Mouse (Mus musculus): ENCODE measurements around the gene Hsd11b1. TPM values are rescaled to one million over a fixed set of nuclear protein-coding genes. Genes with fewer than 3 reads are reported as not detected.

Gene Hsd11b1
- total and polyA plus RNA-seq, 3 experiments = 2.0 to 6.3 (median 5.7) TPM

DNA sequence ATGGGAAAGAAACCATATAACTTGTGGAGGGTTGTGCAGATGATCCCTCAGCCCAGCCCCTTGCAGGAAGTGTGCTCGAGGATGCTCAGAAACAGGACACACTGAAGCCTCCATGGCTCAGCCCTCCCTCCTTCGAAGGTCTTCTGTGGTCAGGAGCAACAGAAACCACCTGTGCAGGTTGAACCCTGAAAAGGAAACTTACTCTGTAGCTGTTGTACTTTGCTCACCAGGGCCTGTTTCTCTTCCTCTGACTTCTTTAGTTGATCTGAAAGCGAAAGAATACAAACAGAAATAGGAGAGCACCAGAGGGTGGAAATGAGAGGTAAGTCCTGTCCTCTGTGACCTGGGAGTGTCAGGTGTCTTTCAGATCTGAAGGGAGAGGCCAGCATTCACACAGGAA lies 82.8 kb downstream of the Hsd11b1 start:
- Histone ChIP-seq H3K9ac (ENCODE audit: insufficient read depth, low read depth) (no peak overlapping the region), H3K4me1 (ENCODE audit: control insufficient read depth in 1 of 2, insufficient read depth in 2 of 2) (peaks cover 20 to 72% of the 10 kb centered on the region in 2 experiments), H3K36me3 (replicated peaks in 1 of 2; ENCODE audit: control insufficient read depth in 1 of 2, insufficient read depth in 1 of 2, low read length in 1 of 2) (peaks cover 58 to 85% of the 10 kb centered on the region in 2 experiments), H3K4me3 (replicated peaks in 1 of 3; ENCODE audit: low read depth in 2 of 3, low read length in 2 of 3, poor library complexity in 1 of 3) (no peak overlapping the region), H3K27ac (ENCODE audit: insufficient read depth, low read depth) (peak overlapping the region; percentile 55), H3K27me3 (replicated peaks) (no peaks in the 10 kb centered on the region), H3K79me2 (replicated peaks; ENCODE audit: control insufficient read depth, extremely low read depth, insufficient read depth, poor library complexity, severe bottlenecking) (0 out of 2 replicates have a peak, but pooled peaks cover 4% of the 10 kb centered on the region), H3K4me2 (ENCODE audit: insufficient read depth, low read depth, poor library complexity, severe bottlenecking) (no peak overlapping the region; the same call in 1 of the 2 replicates), H3K9me3 (replicated peaks; ENCODE audit: low read length) (no peaks in the 10 kb centered on the region)
- in situ Hi-C loops (cut with MboI; ENCODE audit: low pct_ligation_motif_present, low pct_unique_long_range_greater_than_20kb, low sequenced_read_pairs) (no loop called here), dilution Hi-C loops (cut with MboI; ENCODE audit: extremely low pct_ligation_motif_present, extremely low pct_unique_long_range_greater_than_20kb, low sequenced_read_pairs) (no loop called here)
- no peak for DNase-seq (ENCODE audit: extremely low read depth)
- TF ChIP-seq POLR2A (IDR thresholded peaks at IDR 0.05; ENCODE audit: low read depth, low read length) (peak; percentile 15; the same call in 1 of the 2 replicates), MEF2A (IDR thresholded peaks at IDR 0.05; ENCODE audit: borderline replicate concordance, low read depth, low read length) (peak; percentile 66; the same call in 1 of the 2 replicates), TCF12 (IDR thresholded peaks at IDR 0.05; ENCODE audit: low read depth, low read length) (peak; percentile 79), EP300 (IDR thresholded peaks at IDR 0.05; ENCODE audit: low read length) (peak; percentile 68), SIN3A (IDR thresholded peaks at IDR 0.05; ENCODE audit: low read length) (peak; percentile 49; the same call in 1 of the 2 replicates), SMC3 (IDR thresholded peaks at IDR 0.05; ENCODE audit: low read depth, low read length) (no peak), IRF4 (IDR thresholded peaks at IDR 0.05; ENCODE audit: low read depth, low read length) (peak; percentile 82), HCFC1 (IDR thresholded peaks at IDR 0.05; ENCODE audit: low read depth, low read length) (no peak), BHLHE40 (IDR thresholded peaks at IDR 0.05; ENCODE audit: low read depth, low read length) (0 out of 2 replicates have a peak, but pooled peaks have one; percentile 18), ETS1 (conservative IDR thresholded peaks at IDR 0.05; ENCODE audit: low read depth, low read length) (peak; percentile 36; the same call in 1 of the 2 replicates)

DNA sequence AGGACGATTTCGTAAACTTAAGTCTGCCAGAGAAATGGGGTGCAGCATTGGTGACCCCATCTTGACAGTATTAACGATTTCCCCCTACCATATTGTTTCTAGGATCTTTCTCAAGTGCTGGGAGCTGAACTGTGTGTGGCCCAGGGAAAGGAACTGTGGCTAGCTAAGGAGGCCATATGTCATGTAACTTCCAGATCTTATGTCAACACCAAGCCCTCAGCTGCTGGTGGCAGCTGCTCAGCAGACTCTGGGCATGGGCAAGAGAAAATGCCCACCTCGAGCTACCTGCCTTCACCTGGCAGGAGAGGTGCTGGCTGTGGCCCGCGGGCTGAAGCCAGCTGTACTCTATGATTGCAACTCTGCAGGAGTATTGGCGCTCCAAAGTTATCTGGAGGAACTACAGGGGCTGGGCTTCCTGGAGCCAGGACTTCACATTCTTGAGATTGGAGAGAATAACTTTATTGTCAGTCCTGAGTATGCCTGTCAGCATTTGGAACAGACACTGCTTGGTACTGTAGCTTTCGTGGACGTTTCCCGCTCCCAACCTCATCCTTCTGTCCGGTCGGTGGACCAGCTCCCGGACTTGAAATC lies 89.6 kb downstream of the Hsd11b1 start:
- Histone ChIP-seq H3K27me3 (replicated peaks) (no peaks in the 10 kb centered on the region), H3K9ac (ENCODE audit: insufficient read depth, low read depth) (peak overlapping the region; percentile 89), H3K4me1 (ENCODE audit: control insufficient read depth in 1 of 2, insufficient read depth in 2 of 2) (peaks cover 7 to 58% of the 10 kb centered on the region in 2 experiments), H3K27ac (ENCODE audit: insufficient read depth, low read depth) (peak overlapping the region; percentile 12; the same call in 1 of the 2 replicates), H3K79me2 (replicated peaks; ENCODE audit: control insufficient read depth, extremely low read depth, insufficient read depth, poor library complexity, severe bottlenecking) (peaks cover 17% of the 10 kb centered on the region; the same call in 1 of the 2 replicates), H3K9me3 (replicated peaks; ENCODE audit: low read length) (no peaks in the 10 kb centered on the region), H3K4me3 (replicated peaks in 1 of 3; ENCODE audit: low read depth in 2 of 3, low read length in 2 of 3, poor library complexity in 1 of 3) (peak overlapping the region; percentile 81 to 96 (median 85)), H3K36me3 (replicated peaks in 1 of 2; ENCODE audit: control insufficient read depth in 1 of 2, insufficient read depth in 1 of 2, low read length in 1 of 2) (peaks cover 10 to 36% of the 10 kb centered on the region in 2 experiments), H3K4me2 (ENCODE audit: insufficient read depth, low read depth, poor library complexity, severe bottlenecking) (peak overlapping the region; percentile 61)
- no peak for TF ChIP-seq RCOR1 (conservative IDR thresholded peaks at IDR 0.05; ENCODE audit: low read depth, low read length)
- peak; percentile 19; the same call in 1 of the 2 replicates for TF ChIP-seq POLR2A (IDR thresholded peaks at IDR 0.05; ENCODE audit: low read depth, low read length)
- no peak for TF ChIP-seq GABPA (IDR thresholded peaks at IDR 0.05; ENCODE audit: insufficient replicate concordance, low read depth, low read length)
- TF ChIP-seq MYC (IDR thresholded peaks at IDR 0.05; ENCODE audit: low read depth, low read length) = no peak
- TF ChIP-seq ZMIZ1 (IDR thresholded peaks at IDR 0.05; ENCODE audit: low read depth, low read length) = no peak
- TF ChIP-seq ZNF384 (IDR thresholded peaks at IDR 0.05; ENCODE audit: low read depth, low read length) = no peak
- in situ Hi-C loops (cut with MboI; ENCODE audit: low pct_ligation_motif_present, low pct_unique_long_range_greater_than_20kb, low sequenced_read_pairs) = no loop called here
- dilution Hi-C loops (cut with MboI; ENCODE audit: extremely low pct_ligation_motif_present, extremely low pct_unique_long_range_greater_than_20kb, low sequenced_read_pairs) = no loop called here
- DNase-seq (ENCODE audit: extremely low read depth) = no peak
